13 mouse cellular contexts compared by ENCODE assay signal in the genomic region with DNA sequence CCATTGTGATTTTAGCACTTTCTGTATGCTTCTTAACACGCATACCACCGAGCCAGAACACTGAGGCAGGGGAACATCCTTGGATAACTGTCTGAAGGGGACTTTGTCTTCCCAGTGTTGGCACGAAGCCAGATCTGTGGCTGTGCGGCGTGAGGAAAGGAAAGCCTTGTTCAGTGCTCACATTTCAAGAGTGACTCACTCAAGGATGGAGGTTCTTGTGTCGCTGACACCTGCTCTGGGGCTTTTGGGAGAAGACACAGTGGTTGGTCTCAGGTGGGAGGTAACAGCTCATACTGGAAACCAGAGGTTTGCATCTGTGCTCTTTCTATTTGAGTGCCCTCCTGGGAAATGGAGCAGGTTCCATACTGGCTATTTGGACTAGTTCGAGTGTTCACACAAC. TPM values are rescaled to one million over a fixed set of nuclear protein-coding genes. Genes with fewer than 3 reads are reported as not detected.
DNase-seq lines count a peak whose midpoint lies in the region; ATAC-seq lines count a peak whose summit lies in the region.
"Had no signal": no experiment of that assay in that cellular context is flagged by ENCODE, and none has a peak within 500 bp of the region (broad histone marks: within the 10 kb centered on the region; RNA-seq: fewer than 3 reads in every experiment).

No protein-coding gene starts in this region.

- H3K9me3 ChIP-seq in intestine, embryonic 15.5 days: no peaks in the 10 kb centered on the region
- H3K9me3 ChIP-seq in intestine, embryonic 16.5 days (ENCODE audit: control insufficient read depth, low read length): no peaks in the 10 kb centered on the region
- H3K9me3 ChIP-seq: embryonic facial prominence, embryonic 13.5 days; heart, embryonic 12.5 days; lung, embryonic 15.5 days; stomach, embryonic 15.5 days had no signal

- no peaks in the 10 kb centered on the region for H3K36me3 ChIP-seq in intestine, embryonic 15.5 days
- no peaks in the 10 kb centered on the region for H3K36me3 ChIP-seq in intestine, embryonic 16.5 days (ENCODE audit: control insufficient read depth, insufficient read depth, low read length)
- H3K36me3 ChIP-seq: embryonic facial prominence, embryonic 13.5 days; heart, embryonic 12.5 days; lung, embryonic 15.5 days; stomach, embryonic 15.5 days had no signal

- H3K4me2 ChIP-seq in intestine, embryonic 15.5 days (replicated peaks): no peak overlapping the region
- H3K4me2 ChIP-seq in intestine, embryonic 16.5 days (ENCODE audit: low read depth, low read length): no peak overlapping the region
- H3K4me2 ChIP-seq: embryonic facial prominence, embryonic 13.5 days; heart, embryonic 12.5 days; lung, embryonic 15.5 days; stomach, embryonic 15.5 days had no signal

- H3K27me3 ChIP-seq in intestine, embryonic 15.5 days (replicated peaks): no peaks in the 10 kb centered on the region
- H3K27me3 ChIP-seq in intestine, embryonic 16.5 days (replicated peaks; ENCODE audit: control insufficient read depth, insufficient read depth, low read length): no peaks in the 10 kb centered on the region
- H3K27me3 ChIP-seq: embryonic facial prominence, embryonic 13.5 days; heart, embryonic 12.5 days; lung, embryonic 15.5 days; stomach, embryonic 15.5 days had no signal

- H3K27ac ChIP-seq in intestine, embryonic 15.5 days: no peak overlapping the region
- H3K27ac ChIP-seq in intestine, embryonic 16.5 days (ENCODE audit: low read length): no peak overlapping the region
- H3K27ac ChIP-seq: embryonic facial prominence, embryonic 13.5 days; lung, embryonic 15.5 days; stomach, embryonic 15.5 days had no signal

- H3K4me1 ChIP-seq in intestine, embryonic 15.5 days (replicated peaks): no peaks in the 10 kb centered on the region
- no peaks in the 10 kb centered on the region for H3K4me1 ChIP-seq in intestine, embryonic 16.5 days (ENCODE audit: control insufficient read depth, insufficient read depth, low read length)
- H3K4me1 ChIP-seq: heart, embryonic 12.5 days; stomach, embryonic 15.5 days had no signal

- WGBS in intestine, embryonic 15.5 days: 53% methylated on average over 7 of the region's 7 CpGs
- 43% methylated on average over 7 of the region's 7 CpGs for WGBS in intestine, embryonic 16.5 days

- no peak overlapping the region for H3K4me3 ChIP-seq in intestine, embryonic 15.5 days (replicated peaks)
- no peak overlapping the region for H3K4me3 ChIP-seq in intestine, embryonic 16.5 days (ENCODE audit: low read length)
- H3K4me3 ChIP-seq: embryonic facial prominence, embryonic 13.5 days; heart, embryonic 12.5 days; lung, embryonic 15.5 days; stomach, embryonic 15.5 days had no signal

- ATAC-seq in intestine, embryonic 15.5 days: 0 out of 2 replicates have a peak, but pooled peaks have one; percentile 25
- no peak for ATAC-seq in intestine, embryonic 16.5 days

- H3K9ac ChIP-seq in intestine, embryonic 15.5 days: no peak overlapping the region
- no peak overlapping the region for H3K9ac ChIP-seq in intestine, embryonic 16.5 days (ENCODE audit: low read depth, low read length)
- H3K9ac ChIP-seq: embryonic facial prominence, embryonic 13.5 days; heart, embryonic 12.5 days; lung, embryonic 15.5 days; stomach, embryonic 15.5 days had no signal

- DNase-seq in adrenal gland, postnatal 36 days: peak; percentile 7 to 19
- DNase-seq in adrenal gland, postnatal 4 days (ENCODE audit: low spot score in 2 of 2): no peak
- peak; percentile 43 for DNase-seq in retina, postnatal 1 day
- DNase-seq in retina, embryonic 14.5 days (ENCODE audit: low spot score): no peak
- peak; percentile 18 for DNase-seq in kidney, postnatal 14 days
- DNase-seq in layer of hippocampus, adult 9-10 months (ENCODE audit: low spot score): no peak

RNA-seq across cellular contexts. Expression of gene Stat4, which starts 52.2 kb away (rescaled TPM):
- under 1 TPM; 0.26 to 0.33 TPM for total RNA-seq in adrenal gland, postnatal 36 days (2021)
- total RNA-seq in adrenal gland, postnatal 4 days (2021): under 1 TPM; 0.65 to 0.67 TPM
- polyA plus RNA-seq in intestine, embryonic 15.5 days (2015; fragmentation: Nextera tagmentation; extraction: Ambion mirVana): 1.2 and 1.7 TPM in 2 replicates
- 0.93 and 1.5 TPM in 2 replicates for polyA plus RNA-seq in intestine, embryonic 16.5 days (2015; fragmentation: Nextera tagmentation; extraction: Ambion mirVana)
- polyA plus RNA-seq: C2C12 had no signal

Comparison
In these comparisons a context has a peak if more than half of its experiments do, and no peak if none do; other contexts are left out.
1. DNase-seq: peak in adrenal gland, postnatal 36 days (2 of 2), retina, postnatal 1 day (single experiment) and kidney, postnatal 14 days (single experiment); none in adrenal gland, postnatal 4 days (0 of 2), retina, embryonic 14.5 days (single experiment) and layer of hippocampus, adult 9-10 months (single experiment).